ENCODE assay signal across 10 mouse cellular contexts in genomic region chr10:63421739-63422735, GRCm38 (mm10). TPM values are rescaled to one million over a fixed set of nuclear protein-coding genes. Genes with fewer than 3 reads are reported as not detected.
A peak's percentile ranks its signal among the peaks of the same experiment; 100 is the strongest.
DNase-seq lines count a peak whose midpoint lies in the region; ATAC-seq and TF ChIP-seq lines count a peak whose summit lies in the region.
"Had no signal": no experiment of that assay in that cellular context is flagged by ENCODE, and none has a peak within 500 bp of the region (broad histone marks: within the 10 kb centered on the region; RNA-seq: fewer than 3 reads in every experiment).

Gm7075 (minus strand) TSS chr10:63421789.

- H3K27me3 ChIP-seq in heart, postnatal 0 days (ENCODE audit: control insufficient read depth, insufficient read depth, low read length), result no peaks in the 10 kb centered on the region
- H3K27me3 ChIP-seq in heart, embryonic 10.5 days (ENCODE audit: insufficient read depth, poor library complexity, severe bottlenecking), result no peaks in the 10 kb centered on the region
- no peaks in the 10 kb centered on the region for H3K27me3 ChIP-seq in E14TG2a.4 (ENCODE audit: insufficient read depth, low read length)
- H3K27me3 ChIP-seq in embryonic facial prominence, embryonic 10.5 days (replicated peaks; ENCODE audit: low read depth, poor library complexity, severe bottlenecking), result no peaks in the 10 kb centered on the region
- no peaks in the 10 kb centered on the region for H3K27me3 ChIP-seq in liver, embryonic 13.5 days
- H3K27me3 ChIP-seq in forebrain, postnatal 0 days (ENCODE audit: insufficient read depth, low read length), result no peaks in the 10 kb centered on the region

- DNase-seq in heart, postnatal 0 days (ENCODE audit: low spot score), result no peak
- no peak for DNase-seq in heart, embryonic 10.5 days (ENCODE audit: low spot score)
- DNase-seq in 3134 (ENCODE audit: extremely low read depth, insufficient read length, low spot score), result peak; percentile 30
- peak; percentile 65 for DNase-seq in embryonic facial prominence, embryonic 10.5 days (ENCODE audit: low spot score)
- DNase-seq in liver, embryonic 13.5 days, result peak; percentile 62
- DNase-seq in spleen, adult 12 weeks (ENCODE audit: low spot score), result peak; percentile 56
- no peak for DNase-seq in forebrain, postnatal 0 days

- TF ChIP-seq CTCF in heart, postnatal 0 days (IDR thresholded peaks at IDR 0.05; ENCODE audit: low read depth), result peak; percentile 48
- TF ChIP-seq CTCF in E14TG2a.4 (conservative IDR thresholded peaks at IDR 0.05; ENCODE audit: low read length), result peak; percentile 88
- no peak for TF ChIP-seq CTCF in forebrain, postnatal 0 days (IDR thresholded peaks at IDR 0.05; ENCODE audit: low read depth)

- H3K36me3 ChIP-seq in heart, postnatal 0 days (replicated peaks; ENCODE audit: control insufficient read depth, insufficient read depth, low read length), result no peaks in the 10 kb centered on the region
- H3K36me3 ChIP-seq in heart, embryonic 10.5 days, result no peaks in the 10 kb centered on the region
- no peaks in the 10 kb centered on the region for H3K36me3 ChIP-seq in E14TG2a.4 (ENCODE audit: insufficient read depth, low read length)
- H3K36me3 ChIP-seq in embryonic facial prominence, embryonic 10.5 days (replicated peaks), result no peaks in the 10 kb centered on the region
- no peaks in the 10 kb centered on the region for H3K36me3 ChIP-seq in liver, embryonic 13.5 days
- no peaks in the 10 kb centered on the region for H3K36me3 ChIP-seq in forebrain, postnatal 0 days (ENCODE audit: insufficient read depth)

- 85% methylated on average over 18 of the region's 18 CpGs for WGBS in heart, postnatal 0 days
- WGBS in heart, embryonic 10.5 days, result 82% methylated on average over 18 of the region's 18 CpGs
- 87% methylated on average over 18 of the region's 18 CpGs for WGBS in embryonic facial prominence, embryonic 10.5 days
- WGBS in liver, embryonic 13.5 days (ENCODE audit: insufficient replicate concordance), result 80% methylated on average over 18 of the region's 18 CpGs
- 90% methylated on average over 18 of the region's 18 CpGs for WGBS in forebrain, postnatal 0 days

- H3K4me2 ChIP-seq in heart, postnatal 0 days (ENCODE audit: low read depth, low read length), result no peak within 1 kb of the TSS
- H3K4me2 ChIP-seq in liver, embryonic 13.5 days, result no peak within 1 kb of the TSS
- no peak within 1 kb of the TSS for H3K4me2 ChIP-seq in forebrain, postnatal 0 days (ENCODE audit: low read depth)

- H3K9me3 ChIP-seq in heart, postnatal 0 days (replicated peaks; ENCODE audit: control insufficient read depth, low read length), result no peaks in the 10 kb centered on the region
- H3K9me3 ChIP-seq in heart, embryonic 10.5 days, result no peaks in the 10 kb centered on the region
- H3K9me3 ChIP-seq in E14TG2a.4 (ENCODE audit: low read length), result no peaks in the 10 kb centered on the region
- H3K9me3 ChIP-seq in embryonic facial prominence, embryonic 10.5 days, result no peaks in the 10 kb centered on the region
- H3K9me3 ChIP-seq in liver, embryonic 13.5 days (replicated peaks), result no peaks in the 10 kb centered on the region
- no peaks in the 10 kb centered on the region for H3K9me3 ChIP-seq in forebrain, postnatal 0 days (ENCODE audit: low read length)
- H3K9me3 ChIP-seq: megakaryocyte, embryonic 14.5 days had no signal

- no peak within 1 kb of the TSS for H3K4me3 ChIP-seq in heart, postnatal 0 days (ENCODE audit: low read depth, low read length)
- no peak within 1 kb of the TSS for H3K4me3 ChIP-seq in heart, embryonic 10.5 days
- H3K4me3 ChIP-seq in E14TG2a.4 (replicated peaks; ENCODE audit: low read length), result 0 out of 2 replicates have a peak within 1 kb of the TSS, but pooled peaks have one; percentile 29
- no peak within 1 kb of the TSS for H3K4me3 ChIP-seq in embryonic facial prominence, embryonic 10.5 days
- H3K4me3 ChIP-seq in liver, embryonic 13.5 days (replicated peaks), result no peak within 1 kb of the TSS
- H3K4me3 ChIP-seq in forebrain, postnatal 0 days (ENCODE audit: low read depth, low read length), result no peak within 1 kb of the TSS
- H3K4me3 ChIP-seq: megakaryocyte, embryonic 14.5 days had no signal

- no peak within 1 kb of the TSS for H3K9ac ChIP-seq in heart, postnatal 0 days (replicated peaks; ENCODE audit: low read depth, low read length)
- H3K9ac ChIP-seq in liver, embryonic 13.5 days, result no peak within 1 kb of the TSS
- H3K9ac ChIP-seq in forebrain, postnatal 0 days, result no peak within 1 kb of the TSS

- no peak for TF ChIP-seq EP300 in heart, postnatal 0 days (IDR thresholded peaks at IDR 0.05; ENCODE audit: low read depth)

- H3K27ac ChIP-seq in heart, postnatal 0 days (ENCODE audit: low read depth), result no peak within 1 kb of the TSS
- no peak within 1 kb of the TSS for H3K27ac ChIP-seq in heart, embryonic 10.5 days
- H3K27ac ChIP-seq in embryonic facial prominence, embryonic 10.5 days (replicated peaks), result no peak within 1 kb of the TSS
- H3K27ac ChIP-seq in liver, embryonic 13.5 days, result peak within 1 kb of the TSS; percentile 71
- H3K27ac ChIP-seq in forebrain, postnatal 0 days (ENCODE audit: low read depth, low read length), result no peak within 1 kb of the TSS

- no peak for ATAC-seq in heart, postnatal 0 days (ENCODE audit: insufficient read depth, low read depth)
- ATAC-seq in liver, embryonic 13.5 days (ENCODE audit: low read depth), result no peak
- ATAC-seq in forebrain, postnatal 0 days, result no peak

- H3K4me1 ChIP-seq in heart, postnatal 0 days (ENCODE audit: control insufficient read depth, insufficient read depth), result no peaks in the 10 kb centered on the region
- H3K4me1 ChIP-seq in heart, embryonic 10.5 days, result no peaks in the 10 kb centered on the region
- H3K4me1 ChIP-seq in E14TG2a.4 (replicated peaks; ENCODE audit: low read depth, low read length), result peaks cover 34% of the 10 kb centered on the region
- peaks cover 4% of the 10 kb centered on the region; the same call in 1 of the 2 replicates for H3K4me1 ChIP-seq in embryonic facial prominence, embryonic 10.5 days
- peaks cover 23% of the 10 kb centered on the region for H3K4me1 ChIP-seq in liver, embryonic 13.5 days (replicated peaks)
- H3K4me1 ChIP-seq in forebrain, postnatal 0 days (ENCODE audit: insufficient read depth), result no peaks in the 10 kb centered on the region

RNA-seq across cellular contexts. Expression of gene Gm7075, which starts in this region (rescaled TPM):
- total RNA-seq in heart, postnatal 0 days (2014; rRNA removed; ENCODE audit: low replicate concordance), result not detected in 2 replicates
- polyA plus RNA-seq in heart, postnatal 0 days (2015; fragmentation: Nextera tagmentation; extraction: Ambion mirVana), result not detected in 2 replicates
- not detected in 2 replicates for polyA plus RNA-seq in heart, embryonic 10.5 days (2016; fragmentation: Nextera tagmentation; extraction: Ambion mirVana)
- polyA plus RNA-seq in embryonic facial prominence, embryonic 10.5 days (2016; fragmentation: Nextera tagmentation; extraction: Ambion mirVana), result not detected in 2 replicates
- polyA plus RNA-seq in liver, embryonic 13.5 days (2015; fragmentation: Nextera tagmentation; extraction: Ambion mirVana), result not detected in 2 replicates
- not detected in 2 replicates for total RNA-seq in forebrain, postnatal 0 days (2014; rRNA removed)
- polyA plus RNA-seq in forebrain, postnatal 0 days (2015; fragmentation: Nextera tagmentation; extraction: Ambion mirVana), result not detected in 2 replicates
- polyA plus RNA-seq: erythroblast, embryonic 14.5 days had no signal

Comparison
In these comparisons a context has a peak if more than half of its experiments do, and no peak if none do; other contexts are left out.
1. Peak in DNase-seq in embryonic facial prominence, embryonic 10.5 days; RNA of the gene not detected or under 1 TPM.
2. Peak in DNase-seq and H3K27ac ChIP-seq in liver, embryonic 13.5 days; RNA of the gene not detected or under 1 TPM.
3. DNase-seq: peak in 3134 (single experiment) and spleen, adult 12 weeks (single experiment); none in heart, postnatal 0 days (single experiment), heart, embryonic 10.5 days (single experiment) and forebrain, postnatal 0 days (single experiment).